Mouse (Mus musculus) kidney, adult 2 months (tissue): ENCODE data around the gene 1810043G02Rik. TPM values are rescaled to one million over a fixed set of nuclear protein-coding genes. Genes with fewer than 3 reads are reported as not detected.
A peak's percentile ranks its signal among the peaks of the same experiment; 100 is the strongest.
"Not testable (repeated sequence)": the region's sequence is repeated elsewhere in the genome, so short reads cannot be mapped to it uniquely, and the experiment has no call there.

Experiments
- DNase-seq: peaks from one replicate; pipeline ENCODE4 v3.0.0; 2021
- H3K27ac ChIP-seq: fragments of 200-500 bp; 2 replicates; pipeline ENCODE4 v1.5.1; 2012; ENCODE audit warnings: low read depth, low read length, control low read depth, inconsistent platforms; ENCODE audit not compliant: insufficient read depth
- H3K27me3 ChIP-seq: fragments of 200-500 bp; replicated peaks from 2 replicates; pipeline ENCODE4 v1.6.1; 2012; ENCODE audit warnings: mild to moderate bottlenecking, moderate library complexity, low read length, inconsistent platforms; ENCODE audit not compliant: control insufficient read depth, insufficient read depth
- H3K36me3 ChIP-seq: fragments of 200-500 bp; 2 replicates; pipeline ENCODE4 v1.6.1; 2012; ENCODE audit warnings: mild to moderate bottlenecking, moderate library complexity, low read length, inconsistent platforms; ENCODE audit not compliant: control insufficient read depth, insufficient read depth
- H3K4me1 ChIP-seq: fragments of 200-500 bp; 2 replicates; pipeline ENCODE4 v1.6.1; 2011; ENCODE audit warnings: low read length; ENCODE audit not compliant: control insufficient read depth, insufficient read depth
- H3K4me3 ChIP-seq: fragments of 200-500 bp; 2 replicates; pipeline ENCODE4 v1.5.1; 2011; ENCODE audit warnings: mild to moderate bottlenecking, low read depth, low read length, control low read depth; ENCODE audit not compliant: insufficient read depth
- CTCF ChIP-seq: fragments of 200-500 bp; conservative IDR thresholded peaks from 2 replicates; pipeline ENCODE4 v1.5.1; 2011; ENCODE audit warnings: low read depth, mild to moderate bottlenecking, control low read depth, low read length, moderate library complexity, mixed read lengths; ENCODE audit not compliant: insufficient read depth, insufficient read length
- POLR2A ChIP-seq: fragments of 200-500 bp; IDR thresholded peaks from one replicate; pipeline ENCODE4 v1.6.1; 2011; ENCODE audit warnings: low read depth, low read length, control low read depth
- WGBS: fragments of 180-500 bp; shearing (Covaris S2); methylation state at CpG from one replicate; pipeline ENCODE4 v1.1.7; 2018; 5-methylcytosine and 5-hydroxymethylcytosine counted together
- polyA plus RNA-seq: library from polyadenylated mRNA; depleted of rRNA; stranded (reverse); fragments of >200 nt; gene quantifications from 2 replicates; pipeline ENCODE4 v1.2.3, GENCODE M21; 2012; rRNA removed

The 1810043G02Rik gene
- 60.5 and 75.3 TPM in 2 replicates for polyA plus RNA-seq

DNA sequence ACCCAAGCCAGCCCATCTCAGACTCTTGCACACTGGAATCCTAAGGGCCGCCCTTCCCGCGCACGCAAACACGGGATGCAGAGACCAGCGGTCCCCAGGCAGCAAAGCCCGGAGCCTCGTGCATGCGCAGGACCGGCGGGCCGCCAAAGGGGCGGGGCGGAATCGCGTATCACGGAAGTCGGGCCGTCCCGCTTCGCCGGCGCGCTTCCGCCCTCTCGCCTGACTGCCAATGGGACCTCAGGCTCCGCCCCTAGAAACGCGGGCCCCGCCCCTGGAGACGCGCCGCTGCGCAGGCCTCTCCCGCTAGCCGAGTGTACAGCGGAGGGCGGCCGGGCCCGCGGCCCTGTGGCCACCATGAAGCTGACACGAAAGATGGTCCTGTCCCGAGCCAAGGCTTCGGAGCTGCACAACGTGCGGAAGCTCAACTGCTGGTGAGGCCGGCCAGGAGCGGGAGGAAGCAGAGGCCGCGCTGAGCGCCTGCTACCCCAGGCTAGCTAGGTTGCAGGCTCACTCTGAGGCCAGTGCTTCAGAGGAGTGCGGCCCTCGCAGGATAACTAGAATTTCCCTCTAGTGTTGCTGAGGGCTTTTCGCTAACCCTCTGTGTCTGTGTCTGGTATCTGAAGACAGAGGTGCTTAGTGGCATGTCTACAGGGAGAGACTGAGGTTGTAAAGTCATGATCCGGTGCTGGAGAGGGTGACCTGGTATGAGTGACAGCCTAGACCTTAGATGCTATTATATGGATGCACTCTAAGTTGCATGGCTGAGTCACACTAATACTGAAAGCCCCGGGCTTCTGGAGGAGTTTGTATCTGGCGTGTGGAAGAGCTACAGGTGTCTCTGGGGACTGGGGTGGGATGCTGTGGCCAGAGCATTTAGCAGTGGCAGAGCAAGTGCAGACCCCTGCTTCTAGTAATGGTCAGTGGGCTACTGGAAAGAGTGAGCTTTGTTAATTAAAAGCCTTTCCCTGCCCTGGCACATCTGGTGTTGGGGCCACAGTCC is at the start of gene 1810043G02Rik:
1810043G02Rik (plus strand) TSS at position 174 of the 1,000 bp plus-strand sequence.
- TF ChIP-seq POLR2A (peak; percentile 37), CTCF (no peak)
- no peaks in the 10 kb centered on the region for H3K27me3 ChIP-seq
- peak within 1 kb of the TSS; percentile 14; the same call in 1 of the 2 replicates for H3K27ac ChIP-seq
- no peaks in the 10 kb centered on the region for H3K4me1 ChIP-seq
- DNase-seq: peak; percentile 99
- WGBS: 1% methylated on average over 57 of the region's 57 CpGs
- peak within 1 kb of the TSS; percentile 76 for H3K4me3 ChIP-seq
- H3K36me3 ChIP-seq: no peaks in the 10 kb centered on the region

DNA sequence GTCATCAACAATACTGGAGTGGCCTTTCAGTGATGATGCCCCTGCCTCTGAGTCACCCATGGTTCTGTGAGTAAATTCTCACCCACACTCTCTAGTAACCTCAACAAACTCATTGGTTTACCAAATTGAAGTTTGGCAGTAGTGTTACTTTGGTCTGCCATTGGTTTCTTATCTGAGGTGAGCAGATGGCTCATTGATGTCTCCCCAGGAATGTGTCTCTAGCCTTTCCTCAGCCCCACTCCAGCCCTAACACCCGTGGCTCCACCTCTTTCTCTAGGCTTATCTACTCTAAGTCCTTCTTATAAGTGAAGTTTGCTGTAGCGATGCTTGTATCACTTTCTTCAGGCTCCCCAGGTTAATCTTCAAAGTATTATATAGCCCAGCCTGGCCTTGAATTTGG is 38.6 kb upstream of the 1810043G02Rik start:
- Histone ChIP-seq H3K4me1 (no peaks in the 10 kb centered on the region), H3K27me3 (no peaks in the 10 kb centered on the region), H3K36me3 (no peaks in the 10 kb centered on the region), H3K27ac (no peak overlapping the region), H3K4me3 (no peak overlapping the region)
- WGBS: 87% methylated on average over 2 of the region's 2 CpGs
- no peak for DNase-seq
- TF ChIP-seq CTCF: no peak
- no peak for TF ChIP-seq POLR2A

DNA sequence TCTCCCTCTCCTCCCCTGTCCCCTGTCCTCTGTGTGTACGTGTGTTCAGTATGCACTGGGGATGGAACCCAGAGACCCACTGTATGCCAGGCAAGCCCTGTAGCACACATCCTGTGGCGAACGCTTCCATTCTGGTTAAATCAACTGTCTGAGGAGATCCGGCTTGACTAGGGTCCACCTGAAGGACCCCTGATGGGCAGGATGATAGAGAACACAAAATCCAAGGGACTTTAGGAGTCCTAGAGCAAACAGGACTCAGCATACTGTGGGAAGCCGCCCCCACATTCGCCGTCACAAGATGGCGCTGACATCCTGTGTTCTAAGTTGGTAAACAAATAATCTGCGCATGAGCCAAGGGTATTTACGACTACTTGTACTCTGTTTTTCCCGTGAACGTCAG is 27.9 kb upstream of the 1810043G02Rik start:
- 95% methylated on average over 10 of the region's 12 CpGs for WGBS
- H3K27me3 ChIP-seq, H3K4me3 ChIP-seq, H3K4me1 ChIP-seq, DNase-seq, H3K27ac ChIP-seq, H3K36me3 ChIP-seq: not testable (repeated sequence)

DNA sequence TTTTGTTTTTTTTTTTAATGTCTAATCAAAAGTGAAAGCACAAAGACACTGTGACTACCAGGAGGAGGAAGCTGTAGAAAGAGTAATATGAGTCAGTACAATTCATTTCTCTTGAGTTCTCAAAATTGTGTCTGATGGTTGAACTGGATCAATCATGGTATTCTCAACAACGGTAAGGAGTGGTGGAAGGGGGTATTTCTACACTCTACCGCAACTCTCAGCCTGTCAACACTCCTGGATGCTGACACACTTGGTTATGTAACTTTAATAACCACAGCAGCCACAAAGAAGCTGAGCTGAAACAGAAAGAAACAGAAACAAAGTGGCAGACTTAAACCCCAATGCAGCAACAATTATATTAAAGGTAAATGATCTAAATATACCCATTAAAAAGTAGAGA is 15.6 kb upstream of the 1810043G02Rik start:
- no peaks in the 10 kb centered on the region for H3K27me3 ChIP-seq
- no peak overlapping the region for H3K27ac ChIP-seq
- no peak overlapping the region for H3K4me3 ChIP-seq
- WGBS: 78% methylated on average over 2 of the region's 2 CpGs
- TF ChIP-seq POLR2A: no peak
- no peak for TF ChIP-seq CTCF
- H3K4me1 ChIP-seq: no peaks in the 10 kb centered on the region
- H3K36me3 ChIP-seq: no peaks in the 10 kb centered on the region
- DNase-seq: no peak

DNA sequence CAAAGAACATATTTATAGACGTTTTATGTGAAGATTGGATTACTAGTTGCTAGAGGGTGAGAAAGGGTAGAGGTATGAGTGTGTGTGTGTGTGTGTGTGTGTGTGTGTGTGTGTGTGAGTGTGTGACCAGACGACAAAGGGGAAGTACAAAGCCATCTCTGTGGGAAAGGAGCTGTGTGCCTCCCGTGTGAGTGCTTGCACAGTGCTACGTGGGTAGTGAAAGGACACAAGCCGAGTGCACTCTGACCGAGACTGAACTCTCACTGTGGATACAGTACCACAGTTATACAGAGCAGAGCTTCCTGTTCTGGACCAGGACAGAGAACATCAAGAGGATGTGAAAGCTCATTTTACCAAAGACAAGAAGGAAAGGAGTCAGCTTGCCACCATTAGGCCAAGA is 14.4 kb upstream of the 1810043G02Rik start:
- H3K27me3 ChIP-seq: no peaks in the 10 kb centered on the region
- WGBS: 81% methylated on average over 6 of the region's 6 CpGs
- no peaks in the 10 kb centered on the region for H3K36me3 ChIP-seq
- no peak for DNase-seq
- TF ChIP-seq POLR2A (no peak), CTCF (no peak)
- no peak overlapping the region for H3K4me3 ChIP-seq
- no peaks in the 10 kb centered on the region for H3K4me1 ChIP-seq
- H3K27ac ChIP-seq: no peak overlapping the region

- Histone ChIP-seq H3K4me1 (no peaks in the 10 kb centered on the region), H3K36me3 (no peaks in the 10 kb centered on the region), H3K27me3 (no peaks in the 10 kb centered on the region), H3K27ac (no peak overlapping the region), H3K4me3 (no peak overlapping the region)
- 8% methylated on average over 26 of the region's 26 CpGs for WGBS
- no peak for DNase-seq
- TF ChIP-seq POLR2A (no peak), CTCF (no peak)
Measured at GRCm38 (mm10) chr10:77969274-77969972, 8.9 kb upstream of the 1810043G02Rik start.

DNA sequence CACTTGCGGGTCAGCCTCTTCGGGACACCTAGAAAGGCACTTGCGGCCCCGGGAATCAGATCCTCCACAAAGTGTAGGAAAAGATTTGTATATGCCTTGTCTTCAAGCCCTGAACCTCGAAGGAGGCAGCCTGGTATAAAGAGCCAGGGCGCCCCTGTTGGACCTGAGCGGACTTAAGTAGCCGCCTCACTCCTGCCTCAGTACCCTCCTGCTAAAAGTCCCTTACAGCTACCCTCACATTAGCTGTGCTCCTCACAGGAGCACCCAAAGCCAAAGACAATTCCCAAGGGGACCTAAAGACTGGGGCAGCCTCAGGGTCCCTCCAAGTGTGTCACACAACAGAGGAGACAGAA is 8.4 kb upstream of the 1810043G02Rik start:
- no peaks in the 10 kb centered on the region for H3K4me1 ChIP-seq
- TF ChIP-seq CTCF: no peak
- no peak for DNase-seq
- no peak overlapping the region for H3K4me3 ChIP-seq
- no peak overlapping the region for H3K27ac ChIP-seq
- no peaks in the 10 kb centered on the region for H3K27me3 ChIP-seq
- H3K36me3 ChIP-seq: no peaks in the 10 kb centered on the region
- 9% methylated on average over 8 of the region's 8 CpGs for WGBS
